Mouse (Mus musculus) kidney, adult 11 months (tissue): Measurements from ENCODE around the gene Cyp11a1.
A peak's percentile ranks its signal among the peaks of the same experiment; 100 is the strongest.

Experiments used
- DNase-seq: peaks from one replicate; pipeline ENCODE4 v3.0.0; 2022

Gene Cyp11a1

DNA sequence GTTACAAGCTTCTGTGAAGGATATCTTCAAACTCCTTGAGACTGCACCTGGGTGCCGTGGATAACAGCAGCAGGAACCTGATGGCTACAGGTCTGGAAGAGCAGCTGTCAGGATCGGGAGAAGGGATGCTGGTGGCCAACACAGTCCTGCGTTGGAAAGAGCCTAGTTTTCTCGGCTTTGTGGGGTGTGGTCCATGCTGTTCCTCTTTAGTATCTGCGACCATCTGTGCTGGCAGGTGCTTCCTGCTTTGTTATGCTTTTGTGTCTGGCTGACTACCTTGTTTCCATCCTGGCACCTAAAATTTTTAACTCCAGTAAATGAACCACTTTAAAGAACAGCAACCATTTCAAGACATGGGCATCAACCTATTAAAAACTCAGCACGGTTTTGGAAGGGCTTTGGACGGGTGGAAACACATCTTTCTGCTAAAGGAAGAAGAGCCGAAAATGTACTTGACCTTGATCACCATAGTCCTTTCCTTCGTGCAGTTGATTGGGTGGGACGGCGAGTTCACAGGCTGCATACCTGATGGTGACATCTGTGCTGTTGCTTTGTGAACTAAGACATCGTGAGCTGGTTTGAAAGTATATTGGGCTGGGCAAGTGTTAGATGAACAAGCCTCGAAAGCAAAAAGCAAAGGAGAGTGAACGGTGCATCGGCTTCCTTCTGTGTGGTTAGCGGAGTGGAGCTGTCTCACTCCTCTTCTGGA is at the start of gene Cyp11a1:
TSS of gene Cyp11a1 (plus strand) at position 659 of the 709 bp plus-strand sequence.
- no peak for DNase-seq

DNA sequence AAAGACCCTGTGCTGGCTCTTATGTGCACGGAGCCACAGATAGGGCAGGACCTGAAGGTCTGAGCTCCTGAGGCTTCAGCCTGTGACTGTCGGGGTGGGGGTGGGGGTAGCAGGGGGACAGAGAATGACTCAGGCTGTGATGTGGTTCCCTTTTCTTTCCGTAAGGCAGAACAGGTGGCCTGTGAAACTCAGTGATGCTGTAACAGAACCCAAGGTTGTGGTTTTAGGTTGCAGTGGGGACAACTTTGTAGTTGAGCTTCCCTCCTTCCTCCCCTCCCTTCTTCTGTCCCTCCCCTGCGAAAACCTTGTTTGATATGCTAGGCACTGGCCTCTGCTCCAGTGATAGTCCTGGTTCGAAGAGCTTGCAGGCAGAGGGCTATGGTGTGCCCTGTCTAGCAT is 49.4 kb upstream of the Cyp11a1 start:
- DNase-seq, result no peak

GRCm38 (mm10) chr9:57958615-57959014 is 47.6 kb upstream of the Cyp11a1 start:
- no peak for DNase-seq

GRCm38 (mm10) chr9:57959399-57959798 is 46.8 kb upstream of the Cyp11a1 start:
- DNase-seq, result no peak

GRCm38 (mm10) chr9:57959886-57960866 is 46.0 kb upstream of the Cyp11a1 start:
- DNase-seq, result no peak

GRCm38 (mm10) chr9:57961226-57961625 is 45.0 kb upstream of the Cyp11a1 start:
- no peak for DNase-seq

- DNase-seq, result no peak
Observed at GRCm38 (mm10) chr9:57961863-57962778, 44.1 kb upstream of the Cyp11a1 start.

GRCm38 (mm10) chr9:57963249-57963997 is 42.8 kb upstream of the Cyp11a1 start:
- no peak for DNase-seq

GRCm38 (mm10) chr9:57963998-57964395 is 42.2 kb upstream of the Cyp11a1 start:
- DNase-seq, result no peak

DNA sequence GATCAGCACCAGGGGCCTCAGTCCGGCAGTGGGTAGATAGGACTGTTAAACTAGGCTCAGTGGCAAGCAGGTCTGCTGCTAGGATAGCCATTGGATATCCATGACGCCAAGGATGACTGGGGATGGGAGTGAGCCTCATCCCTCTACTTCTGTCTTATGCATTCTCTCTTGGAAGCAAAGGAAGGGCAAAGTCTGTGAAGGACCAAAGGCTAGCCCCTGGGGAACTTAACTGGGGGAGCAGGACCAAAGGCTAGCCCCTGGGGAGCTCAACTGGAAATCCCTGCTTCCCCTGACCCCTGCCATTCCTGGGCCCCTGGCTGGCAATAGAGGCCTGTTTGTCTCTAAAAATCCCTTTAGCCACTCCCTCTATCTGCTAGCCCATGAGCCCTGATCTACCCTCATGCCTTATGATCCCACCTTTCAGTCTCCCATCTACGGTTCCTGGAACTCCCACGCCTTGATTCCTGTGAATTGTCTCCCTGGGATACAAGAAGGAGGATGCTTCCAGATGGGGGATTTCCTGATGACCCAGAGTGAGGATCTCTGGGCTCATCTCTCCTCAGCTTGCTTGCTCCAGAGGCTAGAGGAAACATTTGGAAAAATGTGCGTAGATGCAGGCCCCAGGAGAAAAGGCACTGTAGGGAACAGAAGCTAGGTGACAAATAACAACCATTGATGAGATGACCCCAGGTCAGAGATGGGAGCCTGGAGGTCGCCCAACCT is 41.5 kb upstream of the Cyp11a1 start:
- no peak for DNase-seq

GRCm38 (mm10) chr9:57965281-57966185 is 40.7 kb upstream of the Cyp11a1 start:
- DNase-seq, result no peak

- no peak for DNase-seq
Observed at GRCm38 (mm10) chr9:57967237-57967960, 38.8 kb upstream of the Cyp11a1 start.

DNA sequence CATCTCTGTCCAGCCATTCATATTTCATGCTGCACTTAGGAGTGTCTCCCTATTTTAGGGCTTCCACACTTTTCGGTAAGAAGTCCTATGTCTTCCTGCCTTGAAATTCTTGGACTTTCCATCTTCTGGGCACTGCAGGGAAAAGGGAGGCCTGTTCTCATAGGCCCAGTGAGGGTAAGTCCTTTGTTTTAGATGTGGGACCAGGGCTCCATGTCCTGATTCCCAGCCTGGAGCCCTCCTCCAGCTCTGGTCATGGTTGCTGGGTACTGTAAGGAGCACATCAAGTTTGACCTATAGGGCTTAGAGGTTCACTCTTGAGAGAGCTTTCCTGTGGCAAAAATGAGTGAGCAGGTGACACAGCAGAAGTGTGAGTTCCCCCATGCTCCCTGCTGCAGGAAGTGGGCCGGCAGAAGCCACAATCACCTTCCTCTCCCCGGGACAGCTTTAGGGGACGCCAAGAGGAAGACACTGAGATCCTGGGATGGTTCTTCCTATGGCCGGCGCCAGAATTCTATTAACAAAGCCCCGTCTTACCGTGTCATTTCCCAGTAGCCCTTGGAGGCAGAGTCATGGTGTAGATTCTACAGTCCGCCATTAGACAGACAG is 37.9 kb upstream of the Cyp11a1 start:
- no peak for DNase-seq

GRCm38 (mm10) chr9:57968783-57969542 is 37.2 kb upstream of the Cyp11a1 start:
- DNase-seq, result no peak

GRCm38 (mm10) chr9:57969736-57970495 is 36.3 kb upstream of the Cyp11a1 start:
- peak; percentile 28 for DNase-seq

DNA sequence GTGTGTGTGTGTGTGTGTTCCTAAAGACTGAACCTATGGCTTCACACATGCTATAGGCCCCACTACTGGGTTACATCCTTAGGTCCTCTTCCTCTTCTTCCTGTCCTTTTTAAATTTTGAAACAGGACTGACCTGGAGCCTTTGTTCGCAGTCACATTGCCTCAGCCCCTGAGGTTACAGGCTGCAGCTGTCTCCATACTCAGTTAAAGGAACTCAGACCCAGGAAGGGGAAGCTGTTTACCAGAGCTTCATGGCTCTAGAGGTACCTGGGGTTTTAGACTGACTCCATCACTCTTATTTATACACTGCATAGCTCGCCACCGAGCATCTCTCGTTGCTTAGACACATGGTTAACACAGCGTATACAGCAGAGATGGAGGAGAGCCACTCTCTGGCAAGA is 34.8 kb upstream of the Cyp11a1 start:
- DNase-seq, result no peak

DNA sequence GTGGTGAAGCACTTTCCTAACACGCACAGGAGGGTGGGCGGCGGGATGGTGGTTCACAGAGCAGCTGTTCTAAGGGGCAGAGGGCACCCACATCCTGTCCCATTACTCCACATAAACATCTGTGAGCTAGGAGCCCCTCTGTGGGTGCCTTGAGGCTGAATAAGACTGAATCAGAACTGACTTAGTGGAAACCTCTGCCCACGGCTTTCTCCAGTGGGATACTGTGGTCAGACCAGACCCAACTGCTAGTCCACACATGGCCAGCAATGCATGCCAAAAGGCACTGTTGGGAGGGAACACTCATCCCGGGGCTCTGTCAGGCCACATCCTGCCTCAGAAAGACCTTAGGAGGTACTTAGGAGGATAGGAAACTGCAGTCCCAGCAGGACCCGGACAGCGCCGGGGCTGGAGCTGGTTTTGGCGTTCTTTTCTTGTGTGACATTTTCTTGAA is 34.0 kb upstream of the Cyp11a1 start:
- DNase-seq, result no peak
